Mouse (Mus musculus): ENCODE data around the gene Pls3.

Gene Pls3

DNA sequence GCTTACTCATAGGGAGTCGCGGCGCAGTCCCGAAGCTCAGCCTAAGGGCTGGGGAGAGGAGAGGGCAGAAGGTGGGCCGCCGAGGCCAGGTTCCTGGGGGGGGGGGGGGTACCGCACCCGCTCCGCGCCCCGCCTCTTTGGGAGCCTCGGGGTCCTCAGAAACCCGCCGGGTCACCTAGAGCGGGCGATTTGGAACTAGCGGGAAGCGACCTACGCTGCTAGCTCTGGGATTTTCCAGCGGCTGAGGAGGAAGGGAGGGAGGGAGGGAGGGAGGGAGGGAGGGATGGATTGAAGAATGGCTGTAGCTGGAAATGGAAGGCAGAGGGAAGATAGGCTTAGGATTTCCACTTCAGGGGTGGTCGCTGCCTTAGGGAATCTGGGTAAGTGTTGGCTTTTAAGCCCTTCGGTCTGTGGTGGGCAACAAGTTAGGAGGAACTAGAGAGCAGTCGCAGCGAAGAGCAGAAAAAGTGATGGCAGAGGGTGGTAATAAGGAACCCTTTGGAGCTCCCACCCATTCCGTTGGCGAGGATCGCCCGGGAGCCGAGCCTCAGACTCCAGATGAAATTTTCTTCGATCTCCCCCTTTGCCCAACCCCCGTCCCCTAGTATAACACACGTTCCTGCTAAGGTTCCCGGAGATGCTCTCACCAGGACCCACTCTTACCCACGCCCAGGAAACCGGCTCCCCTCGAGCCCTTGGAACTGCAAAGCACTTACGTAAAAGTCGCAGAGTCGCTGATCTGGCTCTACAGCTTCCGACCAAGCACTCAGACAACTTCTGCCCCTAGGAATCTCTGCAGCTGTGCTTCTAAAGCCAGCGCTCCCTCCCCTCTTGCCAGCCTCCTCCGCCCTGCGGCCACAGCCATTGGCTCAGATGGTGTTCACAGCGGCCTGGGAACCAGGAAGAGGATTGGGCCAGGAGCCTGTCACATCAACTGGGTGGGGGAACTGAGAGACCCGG, at the start of gene Pls3:
Pls3 (minus strand) TSS at position 851 of the 960 bp plus-strand sequence.
- DNase-seq (ENCODE audit: inconsistent age in 2 of 2, low spot score in 1 of 2) = peak; percentile 91 to 93

DNA sequence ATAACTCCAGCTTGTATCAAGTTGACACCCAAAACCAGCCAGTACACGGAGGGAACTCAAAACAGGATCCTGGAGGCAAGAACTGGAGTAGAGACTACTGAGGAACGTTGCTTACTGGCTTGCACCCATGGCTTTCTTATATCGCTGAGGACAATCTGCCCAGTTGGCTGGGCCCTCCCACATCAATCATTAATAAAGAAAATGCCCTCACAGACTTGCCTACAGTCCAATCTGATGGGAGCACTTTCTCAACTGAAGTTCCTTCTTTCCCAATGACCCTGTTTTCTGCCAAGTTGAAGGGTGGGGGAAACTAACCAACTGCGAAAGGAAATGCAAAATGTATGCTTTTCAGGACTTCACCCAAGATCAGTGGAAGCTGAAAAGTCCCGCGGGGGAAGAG, 20.7 kb upstream of the Pls3 start:
- DNase-seq (ENCODE audit: inconsistent age in 2 of 2, low spot score in 1 of 2) = no peak

DNA sequence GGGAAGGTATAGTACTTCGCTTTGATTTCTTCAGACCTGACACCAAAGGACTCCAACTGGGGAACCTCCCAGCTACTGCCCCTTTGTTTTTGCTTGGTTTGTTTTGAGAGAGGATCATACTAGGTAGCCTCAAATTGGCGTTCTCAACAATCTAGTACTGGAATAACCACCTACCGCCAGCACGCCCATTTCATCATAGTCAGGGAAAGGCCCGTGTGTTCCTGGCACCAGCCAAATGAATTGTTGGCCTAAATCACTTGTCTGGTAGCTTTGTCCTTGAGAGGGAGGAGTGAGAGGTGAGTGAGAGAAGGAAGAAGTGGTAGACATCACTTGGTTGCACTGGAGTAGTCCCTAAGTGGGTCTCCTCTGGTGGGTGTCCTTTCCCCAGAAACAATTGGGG, 584 bp upstream of the Pls3 start:
- DNase-seq (ENCODE audit: inconsistent age in 2 of 2, low spot score in 1 of 2) = peak; percentile 10 to 39

DNA sequence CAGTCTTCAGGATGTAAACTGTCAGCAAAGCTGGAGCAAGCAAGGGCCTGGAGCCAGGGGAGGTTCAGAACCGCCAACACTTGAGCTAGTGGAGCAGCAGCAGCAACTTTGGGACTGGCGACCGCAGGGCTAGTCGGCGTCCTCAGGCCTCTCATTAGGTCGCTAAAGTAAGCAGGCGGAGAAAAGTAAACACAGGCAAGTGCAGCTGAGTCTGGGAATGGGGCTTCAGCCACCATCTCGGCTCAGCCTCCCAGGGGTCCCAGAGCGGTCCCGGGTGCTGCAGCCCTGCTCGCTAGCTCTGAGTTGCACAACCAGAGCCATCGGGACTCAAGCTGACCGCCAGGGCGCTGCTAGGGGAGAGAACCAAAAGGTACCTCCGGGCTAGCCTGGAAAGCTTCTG, 1.2 kb downstream of the Pls3 start:
- peak; percentile 25 to 82 for DNase-seq (ENCODE audit: inconsistent age in 2 of 2, low spot score in 1 of 2)

DNA sequence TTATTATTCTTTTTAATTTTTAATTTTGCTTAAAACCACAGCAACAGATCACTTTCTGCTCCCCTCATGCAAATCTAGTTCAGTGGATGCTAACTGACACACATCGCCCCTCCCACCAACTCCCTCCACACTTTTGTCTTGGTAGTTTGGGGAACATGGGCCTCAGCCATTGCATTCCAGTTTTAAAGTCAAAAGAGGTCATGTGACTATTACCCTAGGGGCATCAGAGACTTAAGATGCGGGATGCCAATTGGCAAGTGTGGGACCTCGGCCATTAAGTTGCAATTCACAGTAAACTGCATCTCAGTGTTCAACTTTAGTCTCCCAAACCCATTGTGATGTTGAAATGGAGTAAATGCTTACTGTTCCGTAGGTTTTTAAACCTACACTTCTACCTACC, 1.7 kb downstream of the Pls3 start:
- DNase-seq (ENCODE audit: inconsistent age in 2 of 2, low spot score in 1 of 2) = peak in 1 of 2 experiments; percentile 21

DNA sequence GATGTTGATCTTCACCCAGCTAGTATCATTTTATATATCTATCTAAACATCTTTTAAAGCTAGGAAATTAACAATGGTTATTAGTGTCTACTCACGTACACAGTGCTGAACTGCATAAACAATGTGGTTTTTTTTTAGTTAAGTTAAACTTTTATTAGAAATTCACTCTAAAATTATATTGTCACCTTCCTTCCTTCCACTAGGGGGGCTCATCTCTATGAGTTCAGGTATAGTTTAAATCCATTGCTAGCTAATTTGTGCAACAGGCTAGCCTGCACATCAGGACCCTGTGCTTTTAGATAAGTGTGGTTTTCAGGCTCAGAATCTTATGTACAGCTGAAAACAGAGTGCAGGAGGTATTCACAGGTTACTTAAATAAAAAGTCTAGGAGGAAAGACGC, 3.1 kb downstream of the Pls3 start:
- no peak for DNase-seq (ENCODE audit: inconsistent age in 2 of 2, low spot score in 1 of 2)

DNA sequence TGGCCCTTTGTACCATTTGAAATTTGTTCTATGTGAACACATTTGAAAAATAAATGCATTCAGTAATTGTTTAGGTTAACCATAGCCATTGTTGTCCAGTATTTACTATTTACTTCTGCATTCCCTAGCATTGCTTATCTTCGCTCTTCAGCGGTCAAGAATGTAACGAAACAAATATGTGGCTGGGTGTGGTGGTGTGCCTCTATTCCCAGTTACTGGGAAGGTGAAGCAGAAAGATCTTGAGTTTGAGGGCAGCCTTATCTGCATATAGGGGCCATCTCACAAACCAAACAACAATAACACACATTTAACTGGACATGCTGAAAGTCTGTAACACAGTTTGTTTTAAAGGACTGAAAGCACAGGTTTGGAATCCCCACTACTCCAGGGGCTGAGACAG, 13.3 kb downstream of the Pls3 start:
- no peak for DNase-seq (ENCODE audit: inconsistent age in 2 of 2, low spot score in 1 of 2)

DNA sequence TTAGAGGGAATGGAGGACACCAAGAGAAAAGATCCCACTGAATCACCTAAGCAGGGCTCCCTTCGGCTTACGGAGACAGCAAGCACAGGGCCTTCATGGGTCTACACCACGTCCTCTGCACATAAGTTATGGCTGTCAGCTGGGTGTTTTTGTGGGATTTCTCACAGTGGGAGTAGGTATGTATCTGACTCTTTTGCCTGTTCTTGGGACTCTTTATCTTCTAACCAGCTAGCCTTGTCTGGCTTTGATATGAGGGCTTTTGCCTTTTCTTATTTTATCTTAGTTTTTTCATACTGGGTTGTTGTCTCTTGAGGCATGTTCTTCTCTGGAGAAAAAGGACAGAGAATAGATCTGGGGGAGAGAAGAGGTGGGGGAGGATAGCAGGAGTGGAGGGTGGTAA, 20.7 kb downstream of the Pls3 start:
- DNase-seq (ENCODE audit: inconsistent age in 2 of 2, low spot score in 1 of 2) = no peak

DNA sequence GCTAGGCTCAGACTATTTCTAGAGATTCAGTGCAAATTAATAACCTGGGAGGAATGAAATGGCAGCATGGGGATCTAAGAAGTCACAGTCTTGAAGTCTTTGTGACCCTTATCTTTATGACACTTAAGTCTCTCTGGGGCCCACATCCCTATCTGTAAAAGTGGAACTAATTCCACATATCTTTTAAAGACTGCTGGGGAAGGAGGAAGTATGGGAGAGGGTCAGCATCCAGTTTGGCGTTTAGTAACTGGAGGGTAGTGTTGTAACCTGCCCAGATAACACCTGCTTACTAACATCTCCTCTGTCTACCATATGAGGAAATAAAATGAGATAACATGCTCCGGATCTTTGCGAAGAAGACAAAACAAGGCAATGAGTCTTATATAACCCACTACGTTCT, 30.7 kb downstream of the Pls3 start:
- no peak for DNase-seq (ENCODE audit: inconsistent age in 2 of 2, low spot score in 1 of 2)

DNA sequence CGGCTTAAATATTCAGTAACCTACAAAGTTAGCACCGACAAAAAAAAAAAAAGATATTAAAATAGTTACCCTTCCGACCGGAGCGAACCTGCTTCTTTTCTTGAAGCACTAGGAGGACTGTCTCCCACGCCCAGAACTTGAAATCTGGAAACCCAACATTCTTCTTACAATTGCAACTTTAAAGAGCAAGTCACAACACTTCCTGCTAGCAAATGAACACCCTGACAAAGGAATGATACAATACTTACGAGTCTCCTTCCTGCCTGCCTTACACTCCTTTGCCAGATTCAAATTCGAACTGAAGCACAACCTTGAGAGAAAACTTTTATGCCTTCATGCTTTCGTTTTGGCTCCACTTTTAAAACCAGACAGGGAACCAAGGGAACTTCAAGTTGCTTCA, 32.1 kb downstream of the Pls3 start:
- DNase-seq (ENCODE audit: inconsistent age in 2 of 2, low spot score in 1 of 2) = peak in 1 of 2 experiments; percentile 39

DNA sequence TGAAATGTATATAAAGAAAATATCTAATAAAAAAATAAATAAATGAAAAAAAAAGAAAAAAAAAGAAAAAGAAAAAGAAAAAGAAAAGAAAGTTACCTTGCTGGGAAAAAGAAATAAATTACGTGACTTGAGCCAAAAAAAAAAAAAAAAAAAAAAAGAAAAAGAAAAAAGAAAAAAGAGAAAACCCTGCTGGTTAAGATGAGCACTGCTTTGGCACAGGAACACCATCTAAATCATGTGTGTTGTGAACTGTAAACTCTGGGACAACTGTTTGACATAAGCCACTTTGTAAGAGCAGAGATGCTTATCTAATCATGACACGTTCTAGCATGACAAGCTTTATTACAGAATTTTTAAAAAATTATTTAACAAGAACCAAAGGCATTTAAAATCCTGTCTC, 32.9 kb downstream of the Pls3 start:
- DNase-seq (ENCODE audit: inconsistent age in 2 of 2, low spot score in 1 of 2) = no peak

DNA sequence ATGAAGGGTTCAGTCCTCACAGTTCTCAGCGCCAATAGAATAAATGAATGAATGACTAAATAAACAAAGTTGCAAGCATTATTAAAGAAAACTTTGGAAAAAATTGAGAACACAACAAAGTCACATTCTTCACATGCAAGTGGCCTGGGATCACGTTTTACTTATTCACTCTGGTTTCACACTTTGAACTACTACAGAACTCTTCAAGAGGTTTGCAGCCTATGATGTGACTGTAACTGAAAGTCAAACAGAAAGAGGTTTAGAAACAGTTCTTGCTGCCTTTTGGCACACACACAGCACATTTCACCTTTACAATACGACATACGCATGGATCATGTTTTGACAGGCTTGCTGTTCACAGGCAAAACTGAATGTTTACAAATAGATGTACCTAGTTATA, 34.7 kb downstream of the Pls3 start:
- no peak for DNase-seq (ENCODE audit: inconsistent age in 2 of 2, low spot score in 1 of 2)

DNA sequence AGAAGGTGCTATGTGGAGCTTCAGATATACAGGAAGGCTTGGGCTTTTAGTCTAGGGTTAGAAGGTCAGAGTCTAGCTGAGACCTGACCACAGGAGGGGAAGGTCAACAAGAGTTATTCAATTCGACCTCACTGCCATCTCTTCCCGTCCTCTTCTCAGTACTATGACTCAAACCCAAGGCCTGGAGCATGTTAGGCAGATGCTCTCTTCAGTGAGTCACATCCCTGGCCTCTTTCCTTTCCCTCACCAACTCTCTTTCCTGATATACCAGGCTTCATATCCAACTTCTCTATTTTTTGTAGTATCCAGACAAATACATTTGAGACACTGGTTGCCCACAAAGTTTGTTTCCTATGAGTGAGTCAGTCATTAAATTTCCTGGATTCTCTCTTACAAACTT, 40.1 kb downstream of the Pls3 start:
- peak in 1 of 2 experiments; percentile 47 for DNase-seq (ENCODE audit: inconsistent age in 2 of 2, low spot score in 1 of 2)

DNA sequence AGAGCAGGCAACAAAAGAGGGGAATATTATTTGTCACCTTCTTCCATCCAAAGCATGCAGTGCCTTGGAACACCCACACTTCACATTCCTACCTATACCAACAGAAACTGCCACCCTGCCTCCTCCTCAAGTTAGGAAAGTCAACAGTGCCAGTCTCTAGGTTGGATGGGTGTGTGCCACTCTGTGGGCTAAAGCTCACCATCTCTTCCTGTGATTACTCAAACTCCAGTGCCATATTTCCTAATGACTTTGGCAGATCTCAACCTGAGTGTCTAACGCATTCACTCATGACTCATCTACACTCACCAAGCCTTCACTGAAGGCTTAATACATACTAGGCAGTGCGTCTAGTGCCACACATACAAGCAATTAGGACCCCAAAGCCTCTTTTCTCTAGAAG, 40.7 kb downstream of the Pls3 start:
- peak in 1 of 2 experiments; percentile 44 for DNase-seq (ENCODE audit: inconsistent age in 2 of 2, low spot score in 1 of 2)

DNA sequence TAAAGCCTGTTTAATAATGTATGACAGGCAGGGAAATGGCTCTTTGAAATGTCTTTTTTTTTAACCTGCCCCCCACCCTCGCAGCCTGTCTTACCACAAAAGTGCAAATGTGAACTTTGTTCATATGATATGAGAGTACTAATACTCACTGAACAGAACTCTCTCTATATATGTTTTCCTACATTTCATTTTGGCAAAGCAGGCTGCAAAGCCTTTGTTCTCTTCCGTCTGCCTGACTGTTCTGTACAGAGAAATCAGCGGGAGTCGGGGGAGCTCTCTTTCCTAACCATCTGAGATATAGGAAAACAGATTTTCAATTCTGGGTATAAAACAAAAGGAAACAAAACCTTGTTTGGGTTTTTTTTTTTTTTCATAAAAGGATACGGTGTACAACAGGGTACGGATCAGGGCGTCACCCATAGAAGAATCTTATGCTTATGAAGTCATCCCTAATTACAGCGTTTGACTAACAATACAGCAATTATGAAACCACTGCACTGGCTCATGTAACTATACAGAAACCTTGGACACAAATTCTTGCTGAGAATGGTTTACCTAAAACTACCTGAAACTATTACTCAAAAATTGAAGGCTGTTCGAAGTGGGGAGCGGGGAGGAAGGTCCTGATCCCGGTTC, 41.9 kb downstream of the Pls3 start:
- no peak for DNase-seq (ENCODE audit: inconsistent age in 2 of 2, low spot score in 1 of 2)

DNA sequence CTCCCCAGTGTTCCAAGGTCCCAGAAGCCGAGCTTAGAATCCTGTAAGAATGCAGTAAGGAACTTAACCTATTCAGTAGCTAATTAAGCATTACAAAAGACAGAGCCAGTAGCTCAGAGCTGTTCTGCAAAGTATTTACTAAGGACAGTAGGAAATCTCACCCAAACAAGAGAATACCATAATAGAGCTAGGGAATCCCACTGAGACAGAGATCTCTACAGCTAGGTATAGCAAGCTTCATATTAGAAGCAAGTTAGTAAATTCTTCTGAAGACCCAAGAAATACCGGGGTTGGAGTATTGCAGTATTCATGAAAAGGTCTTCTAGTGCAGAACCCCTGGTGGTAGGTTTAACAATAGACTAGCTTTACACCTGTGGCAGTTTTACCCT, 45.1 kb downstream of the Pls3 start:
- no peak for DNase-seq (ENCODE audit: inconsistent age in 2 of 2, low spot score in 1 of 2)

DNA sequence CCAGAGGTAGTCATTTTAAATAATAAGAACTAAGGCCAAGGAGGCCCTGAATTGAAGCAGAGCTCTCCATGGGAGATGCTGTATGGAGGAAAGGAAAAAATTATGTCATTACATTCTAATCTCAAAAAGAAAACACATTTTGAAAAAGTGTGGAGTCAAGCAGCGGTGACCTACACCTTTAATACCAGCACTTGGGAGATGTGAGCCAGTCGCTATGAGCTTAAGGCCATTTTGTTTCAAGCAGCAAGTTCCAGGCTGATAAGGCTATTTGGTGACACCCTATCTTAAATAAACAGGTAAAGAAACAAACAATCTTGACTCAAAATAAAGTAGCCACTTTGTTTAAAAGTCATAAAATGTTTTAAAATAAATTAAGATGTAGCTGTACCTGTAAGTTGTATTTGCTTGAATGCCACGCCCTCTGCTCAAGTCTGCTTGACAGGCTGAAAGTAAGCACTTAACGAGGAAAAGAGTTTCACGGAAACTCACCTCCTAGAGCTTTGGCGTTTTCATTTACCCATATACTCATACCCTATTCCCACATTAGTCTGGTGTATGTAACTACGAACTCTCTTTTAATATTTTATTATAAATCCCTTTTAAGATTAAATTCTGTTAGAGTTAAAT, 45.6 kb downstream of the Pls3 start:
- DNase-seq (ENCODE audit: inconsistent age in 2 of 2, low spot score in 1 of 2) = no peak

DNA sequence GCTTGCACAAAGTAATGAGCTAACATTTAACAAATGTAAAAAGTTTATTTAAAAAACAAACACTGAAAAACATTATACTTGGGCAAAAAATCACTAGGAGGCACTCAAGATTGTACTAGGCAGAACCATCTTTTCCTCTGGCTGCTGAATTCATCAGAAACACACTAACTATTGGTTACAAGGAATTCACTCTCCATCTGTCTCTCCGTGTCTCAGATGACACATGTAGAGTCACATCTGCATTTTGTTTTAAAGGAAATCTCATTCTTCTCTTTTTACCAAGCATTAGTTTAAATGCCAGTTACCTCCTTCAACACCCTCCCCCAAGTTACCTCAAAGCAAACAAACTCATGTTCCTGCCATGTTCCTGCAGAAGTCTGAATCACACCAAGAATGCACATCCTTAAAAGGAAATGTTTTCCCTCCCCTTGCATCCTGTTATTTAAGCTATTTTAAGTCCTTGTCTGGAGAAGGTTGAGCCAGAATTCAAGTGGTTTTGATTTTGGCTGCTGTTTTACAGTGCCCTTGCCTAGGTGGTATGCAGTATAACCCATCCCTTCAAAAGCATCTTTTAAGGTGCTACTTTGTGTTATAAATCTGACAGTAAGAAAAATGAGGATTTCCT, 56.2 kb downstream of the Pls3 start:
- DNase-seq (ENCODE audit: inconsistent age in 2 of 2, low spot score in 1 of 2) = peak in 1 of 2 experiments; percentile 34

DNA sequence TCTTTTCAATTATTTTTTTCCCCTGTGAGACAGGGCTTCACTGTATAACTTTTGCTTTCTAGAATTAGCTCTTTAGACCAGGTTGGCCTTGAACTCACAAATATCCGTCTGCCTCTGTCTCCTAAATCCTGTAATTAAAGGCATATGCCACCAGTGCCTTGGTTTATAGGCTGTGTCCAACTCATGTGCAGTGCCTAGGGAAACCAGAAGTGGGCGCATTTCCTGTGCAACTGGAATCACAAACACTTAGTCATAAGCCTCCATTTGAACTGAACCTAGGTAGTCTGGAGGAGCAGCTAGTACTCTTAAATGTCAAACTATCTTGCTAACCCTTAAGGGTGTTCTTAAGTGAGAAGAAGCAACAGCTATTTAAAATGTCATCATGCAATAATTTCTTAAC, 60.0 kb downstream of the Pls3 start:
- DNase-seq (ENCODE audit: inconsistent age in 2 of 2, low spot score in 1 of 2) = no peak

DNA sequence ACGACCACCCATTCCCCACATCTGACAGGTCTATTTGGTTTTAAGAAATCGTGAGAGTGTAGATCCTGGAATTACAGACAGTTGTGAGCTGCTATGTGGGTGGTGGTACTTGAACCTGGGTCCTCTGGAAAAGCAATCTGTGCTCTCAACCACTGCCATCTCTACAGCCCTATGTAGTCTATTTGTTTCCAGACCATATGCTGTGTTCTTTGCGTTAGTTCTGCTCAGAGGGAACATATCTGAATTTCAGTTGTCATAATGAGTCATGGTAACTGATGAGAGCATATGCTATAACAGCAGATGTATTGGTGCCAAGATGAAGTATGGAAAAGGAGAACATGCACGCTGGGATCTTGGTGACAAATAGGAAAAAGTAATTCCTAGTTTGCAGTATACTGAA, 60.9 kb downstream of the Pls3 start:
- DNase-seq (ENCODE audit: inconsistent age in 2 of 2, low spot score in 1 of 2) = no peak

DNA sequence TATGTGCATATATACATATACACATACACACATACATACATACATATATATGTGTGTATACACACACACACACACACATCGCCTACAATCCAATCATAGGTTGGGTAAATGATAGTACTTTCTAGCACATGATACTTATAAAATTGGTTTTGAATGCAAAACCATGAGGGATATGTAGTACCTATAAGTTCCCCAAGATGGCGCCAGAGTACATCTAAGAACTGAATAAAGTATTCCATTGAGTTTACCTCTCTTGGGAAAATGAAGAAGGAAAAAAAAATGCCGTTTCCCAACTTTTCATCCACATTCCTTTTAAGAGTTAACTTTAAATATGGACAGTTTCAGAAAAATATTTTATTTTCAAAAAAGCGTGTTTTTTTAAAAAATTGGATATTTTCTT, 78.4 kb downstream of the Pls3 start:
- DNase-seq (ENCODE audit: inconsistent age in 2 of 2, low spot score in 1 of 2) = peak in 1 of 2 experiments; percentile 79

DNA sequence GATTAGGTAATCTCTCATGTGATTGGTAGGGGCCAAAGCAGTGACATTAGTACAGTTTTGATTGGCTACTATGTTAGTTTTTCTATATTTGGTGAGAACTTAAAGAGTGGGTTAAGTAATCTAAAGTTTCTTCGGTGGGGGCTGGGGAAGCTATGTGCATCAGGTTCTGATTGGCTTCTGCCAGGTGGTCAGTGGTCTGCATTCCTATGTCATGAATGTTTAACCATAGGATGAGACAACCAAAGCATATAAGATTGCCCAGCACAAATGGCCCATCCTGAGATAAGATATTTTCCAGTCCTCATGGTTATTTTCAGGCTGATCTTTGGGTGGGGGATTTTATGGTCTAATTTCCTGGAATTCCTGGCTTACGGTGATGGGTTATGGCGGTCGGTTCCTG, 95.2 kb downstream of the Pls3 start:
- no peak for DNase-seq (ENCODE audit: inconsistent age in 2 of 2, low spot score in 1 of 2)

Measured in adrenal gland, adult (tissue).